ENCODE assay signal across 17 mouse cellular contexts in the genomic region with DNA sequence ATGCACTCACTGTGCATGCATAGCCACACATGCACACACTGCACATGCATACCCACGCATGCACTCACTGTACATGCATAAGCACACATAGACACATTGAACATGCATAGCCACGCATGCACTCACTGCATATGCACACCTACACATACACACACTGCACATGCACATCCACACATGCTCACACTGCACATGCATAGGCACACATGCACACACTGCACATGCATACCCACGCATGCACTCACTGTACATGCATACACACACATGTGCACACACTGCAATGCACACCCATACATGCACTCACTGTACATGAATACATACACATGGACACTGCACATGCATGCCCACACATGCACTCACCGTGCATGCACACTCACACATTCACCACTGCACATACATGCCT.
"Had no signal": no experiment of that assay in that cellular context is flagged by ENCODE, and none has a peak within 500 bp of the region (broad histone marks: within the 10 kb centered on the region; RNA-seq: fewer than 3 reads in every experiment).

No protein-coding gene starts in this region.

- H3K36me3 ChIP-seq: midbrain, embryonic 10.5 days; midbrain, embryonic 12.5 days; neural tube, embryonic 13.5 days; neural tube, embryonic 15.5 days; stomach, embryonic 15.5 days had no signal

- ATAC-seq: midbrain, embryonic 16.5 days had no signal

- DNase-seq: lung, adult 18-20 months; lung, embryonic 14.5 days; lung, postnatal 10 days; lung, postnatal 4 days; midbrain, embryonic 14.5 days; right cerebral cortex, postnatal 14 days; thymus, adult 2 months; thymus, postnatal 25 days; thymus, postnatal 4 days had no signal

- H3K27me3 ChIP-seq: midbrain, embryonic 12.5 days; neural tube, embryonic 13.5 days; neural tube, embryonic 15.5 days; stomach, embryonic 15.5 days had no signal

- H3K4me1 ChIP-seq: stomach, embryonic 15.5 days had no signal

- H3K4me3 ChIP-seq: midbrain, embryonic 10.5 days; midbrain, embryonic 12.5 days; myocyte; neural tube, embryonic 13.5 days; neural tube, embryonic 15.5 days; stomach, embryonic 15.5 days had no signal

- H3K27ac ChIP-seq: midbrain, embryonic 10.5 days; midbrain, embryonic 12.5 days; neural tube, embryonic 13.5 days; neural tube, embryonic 15.5 days; stomach, embryonic 15.5 days; stomach, postnatal 0 days had no signal

- H3K4me2 ChIP-seq: lung, embryonic 14.5 days; midbrain, embryonic 12.5 days; neural tube, embryonic 13.5 days; neural tube, embryonic 15.5 days; stomach, embryonic 15.5 days had no signal

- H3K9ac ChIP-seq: lung, embryonic 14.5 days; midbrain, embryonic 12.5 days; neural tube, embryonic 13.5 days; neural tube, embryonic 15.5 days; stomach, embryonic 15.5 days had no signal

- H3K9me3 ChIP-seq: midbrain, embryonic 10.5 days; midbrain, embryonic 12.5 days; neural tube, embryonic 13.5 days; neural tube, embryonic 15.5 days; stomach, embryonic 15.5 days had no signal
